Mouse (Mus musculus): ENCODE measurements around the gene Ppp5c. TPM values are rescaled to one million over a fixed set of nuclear protein-coding genes. Genes with fewer than 3 reads are reported as not detected.

Ppp5c gene
- polyA plus RNA-seq, 1 experiment = 212 TPM

- no peaks in the 10 kb centered on the region for H3K27me3 ChIP-seq (ENCODE audit: control insufficient read depth, insufficient read depth, low read length)
- no peaks in the 10 kb centered on the region for H3K4me1 ChIP-seq (ENCODE audit: control insufficient read depth, insufficient read depth, insufficient read length)
- no peak overlapping the region for H3K4me3 ChIP-seq (ENCODE audit: extremely low read depth, insufficient read depth, insufficient read length)
- WGBS = 62% methylated on average over 6 of the region's 6 CpGs
- TF ChIP-seq POLR2A (IDR thresholded peaks at IDR 0.05; ENCODE audit: low read depth, low read length) (no peak), CTCF (IDR thresholded peaks at IDR 0.05; ENCODE audit: extremely low read depth, insufficient read depth, insufficient read length, insufficient replicate concordance) (no peak)
- DNase-seq (ENCODE audit: low read depth in 1 of 2, low spot score in 2 of 2) = no peak
- no peak overlapping the region for H3K27ac ChIP-seq (ENCODE audit: insufficient read depth, low read length)
- H3K36me3 ChIP-seq (ENCODE audit: control insufficient read depth, insufficient read depth, low read length) = no peaks in the 10 kb centered on the region
Measured at GRCm38 (mm10) chr7:16974018-16974417, 53.7 kb downstream of the Ppp5c start.

- TF ChIP-seq POLR2A (IDR thresholded peaks at IDR 0.05; ENCODE audit: low read depth, low read length) (no peak), CTCF (IDR thresholded peaks at IDR 0.05; ENCODE audit: extremely low read depth, insufficient read depth, insufficient read length, insufficient replicate concordance) (no peak)
- DNase-seq (ENCODE audit: low read depth in 1 of 2, low spot score in 2 of 2) = no peak
- H3K4me3 ChIP-seq (ENCODE audit: extremely low read depth, insufficient read depth, insufficient read length) = no peak overlapping the region
- H3K36me3 ChIP-seq (ENCODE audit: control insufficient read depth, insufficient read depth, low read length) = no peaks in the 10 kb centered on the region
- 35% methylated on average over 3 of the region's 3 CpGs for WGBS
- H3K27me3 ChIP-seq (ENCODE audit: control insufficient read depth, insufficient read depth, low read length) = no peaks in the 10 kb centered on the region
- H3K27ac ChIP-seq (ENCODE audit: insufficient read depth, low read length) = no peak overlapping the region
- no peaks in the 10 kb centered on the region for H3K4me1 ChIP-seq (ENCODE audit: control insufficient read depth, insufficient read depth, insufficient read length)
Measured at GRCm38 (mm10) chr7:16971160-16971559, 56.6 kb downstream of the Ppp5c start.

- H3K27ac ChIP-seq (ENCODE audit: insufficient read depth, low read length) = no peak overlapping the region
Measured at GRCm38 (mm10) chr7:16968414-16968813, 59.3 kb downstream of the Ppp5c start.

GRCm38 (mm10) chr7:16961678-16962077, 66.0 kb downstream of the Ppp5c start:
- Histone ChIP-seq H3K36me3 (ENCODE audit: control insufficient read depth, insufficient read depth, low read length) (no peaks in the 10 kb centered on the region), H3K4me1 (ENCODE audit: control insufficient read depth, insufficient read depth, insufficient read length) (no peaks in the 10 kb centered on the region), H3K27me3 (ENCODE audit: control insufficient read depth, insufficient read depth, low read length) (no peaks in the 10 kb centered on the region), H3K4me3 (ENCODE audit: extremely low read depth, insufficient read depth, insufficient read length) (no peak overlapping the region), H3K27ac (ENCODE audit: insufficient read depth, low read length) (no peak overlapping the region)
- no peak for DNase-seq (ENCODE audit: low read depth in 1 of 2, low spot score in 2 of 2)
- WGBS = 71% methylated on average over 5 of the region's 5 CpGs
- no peak for TF ChIP-seq CTCF (IDR thresholded peaks at IDR 0.05; ENCODE audit: extremely low read depth, insufficient read depth, insufficient read length, insufficient replicate concordance)
- no peak for TF ChIP-seq POLR2A (IDR thresholded peaks at IDR 0.05; ENCODE audit: low read depth, low read length)

More at GRCm38 (mm10) chr7:16968414-16968813, 59.3 kb downstream of the Ppp5c start:
- H3K4me1 ChIP-seq (ENCODE audit: control insufficient read depth, insufficient read depth, insufficient read length) = no peaks in the 10 kb centered on the region
- no peaks in the 10 kb centered on the region for H3K36me3 ChIP-seq (ENCODE audit: control insufficient read depth, insufficient read depth, low read length)
- no peak overlapping the region for H3K4me3 ChIP-seq (ENCODE audit: extremely low read depth, insufficient read depth, insufficient read length)
- no peaks in the 10 kb centered on the region for H3K27me3 ChIP-seq (ENCODE audit: control insufficient read depth, insufficient read depth, low read length)
- no peak for DNase-seq (ENCODE audit: low read depth in 1 of 2, low spot score in 2 of 2)
- WGBS = 87% methylated on average over 6 of the region's 6 CpGs
- TF ChIP-seq POLR2A (IDR thresholded peaks at IDR 0.05; ENCODE audit: low read depth, low read length) = no peak

GRCm38 (mm10) chr7:16959539-16960187, 68.1 kb downstream of the Ppp5c start, which contains the start of gene Pnmal1:
Pnmal1 (plus strand) TSS chr7:16959679.
- H3K4me3 ChIP-seq (ENCODE audit: extremely low read depth, insufficient read depth, insufficient read length) = no peak within 1 kb of the TSS
- WGBS = 65% methylated on average over 17 of the region's 17 CpGs
- no peak for TF ChIP-seq CTCF (IDR thresholded peaks at IDR 0.05; ENCODE audit: extremely low read depth, insufficient read depth, insufficient read length, insufficient replicate concordance)
- TF ChIP-seq POLR2A (IDR thresholded peaks at IDR 0.05; ENCODE audit: low read depth, low read length) = no peak
- no peaks in the 10 kb centered on the region for H3K36me3 ChIP-seq (ENCODE audit: control insufficient read depth, insufficient read depth, low read length)
- no peak within 1 kb of the TSS for H3K27ac ChIP-seq (ENCODE audit: insufficient read depth, low read length)
- no peak for DNase-seq (ENCODE audit: low read depth in 1 of 2, low spot score in 2 of 2)
- no peaks in the 10 kb centered on the region for H3K4me1 ChIP-seq (ENCODE audit: control insufficient read depth, insufficient read depth, insufficient read length)
- no peaks in the 10 kb centered on the region for H3K27me3 ChIP-seq (ENCODE audit: control insufficient read depth, insufficient read depth, low read length)

DNA sequence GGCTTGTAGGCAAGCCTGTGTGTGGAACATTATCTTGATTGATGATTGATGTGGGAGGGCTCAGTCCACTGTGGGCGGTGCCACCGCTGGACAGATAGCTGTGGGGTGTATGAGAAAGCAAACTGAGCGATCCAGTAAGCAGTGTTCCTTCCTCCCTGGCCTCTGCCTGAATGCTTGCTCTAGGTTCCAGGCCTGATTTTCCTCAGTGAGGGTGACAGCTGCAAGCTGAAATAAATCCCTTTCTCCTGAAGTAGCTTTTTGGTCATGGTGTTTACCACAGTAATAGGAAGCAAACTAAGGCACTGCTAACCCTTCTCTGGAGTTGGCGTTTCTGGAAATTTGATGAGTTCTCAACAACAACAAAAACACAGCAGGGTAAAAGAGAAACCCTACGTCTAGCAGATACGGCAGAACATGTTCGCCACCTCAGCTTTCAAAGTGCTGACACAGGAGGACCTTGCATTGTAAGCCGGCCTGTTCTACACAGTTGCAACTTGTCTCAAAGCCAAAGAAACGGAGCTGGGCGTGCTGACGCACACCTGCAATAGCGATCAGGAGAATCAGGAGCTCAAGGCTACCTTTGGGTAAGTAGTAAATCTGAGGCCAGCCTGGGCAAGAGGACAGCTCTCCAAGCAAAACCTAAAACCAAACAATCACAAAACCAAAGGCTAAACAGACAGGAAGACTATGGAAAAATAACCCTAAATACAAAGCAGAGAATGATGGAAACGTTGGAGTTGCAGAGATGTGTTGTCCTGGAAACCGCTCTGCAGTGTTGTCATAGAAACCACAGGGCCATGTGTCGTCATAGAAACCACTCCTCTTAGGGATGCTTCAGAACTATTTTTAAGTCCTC, 71.1 kb downstream of the Ppp5c start:
- WGBS = 82% methylated on average over 15 of the region's 15 CpGs
- no peaks in the 10 kb centered on the region for H3K36me3 ChIP-seq (ENCODE audit: control insufficient read depth, insufficient read depth, low read length)

GRCm38 (mm10) chr7:16955712-16956111, 72.0 kb downstream of the Ppp5c start:
- H3K4me3 ChIP-seq (ENCODE audit: extremely low read depth, insufficient read depth, insufficient read length) = no peak overlapping the region
- no peaks in the 10 kb centered on the region for H3K4me1 ChIP-seq (ENCODE audit: control insufficient read depth, insufficient read depth, insufficient read length)
- TF ChIP-seq CTCF (IDR thresholded peaks at IDR 0.05; ENCODE audit: extremely low read depth, insufficient read depth, insufficient read length, insufficient replicate concordance) = no peak
- no peak for TF ChIP-seq POLR2A (IDR thresholded peaks at IDR 0.05; ENCODE audit: low read depth, low read length)
- H3K27ac ChIP-seq (ENCODE audit: insufficient read depth, low read length) = no peak overlapping the region
- WGBS = 69% methylated on average over 4 of the region's 4 CpGs
- H3K27me3 ChIP-seq (ENCODE audit: control insufficient read depth, insufficient read depth, low read length) = no peaks in the 10 kb centered on the region
- H3K36me3 ChIP-seq (ENCODE audit: control insufficient read depth, insufficient read depth, low read length) = no peaks in the 10 kb centered on the region
- DNase-seq (ENCODE audit: low read depth in 1 of 2, low spot score in 2 of 2) = no peak

More for the DNA sequence above, 71.1 kb downstream of the Ppp5c start:
- TF ChIP-seq POLR2A (IDR thresholded peaks at IDR 0.05; ENCODE audit: low read depth, low read length) (no peak), CTCF (IDR thresholded peaks at IDR 0.05; ENCODE audit: extremely low read depth, insufficient read depth, insufficient read length, insufficient replicate concordance) (no peak)
- no peaks in the 10 kb centered on the region for H3K27me3 ChIP-seq (ENCODE audit: control insufficient read depth, insufficient read depth, low read length)
- H3K27ac ChIP-seq (ENCODE audit: insufficient read depth, low read length) = no peak overlapping the region
- H3K4me1 ChIP-seq (ENCODE audit: control insufficient read depth, insufficient read depth, insufficient read length) = no peaks in the 10 kb centered on the region
- H3K4me3 ChIP-seq (ENCODE audit: extremely low read depth, insufficient read depth, insufficient read length) = no peak overlapping the region
- DNase-seq (ENCODE audit: low read depth in 1 of 2, low spot score in 2 of 2) = no peak

Other genes starting within 250 kb of the Ppp5c start
- 152 and 243 TPM in 2 replicates for gene Slc1a5, start 246.6 kb downstream of the Ppp5c start, polyA plus RNA-seq (2012; rRNA removed)
- 121 and 148 TPM in 2 replicates for gene Strn4, start 212.0 kb downstream of the Ppp5c start, polyA plus RNA-seq (2012; rRNA removed)
- 28.6 and 36.1 TPM in 2 replicates for gene Fkrp, start 211.2 kb downstream of the Ppp5c start, polyA plus RNA-seq (2012; rRNA removed)
- 183 and 205 TPM in 2 replicates for gene Prkd2, start 185.0 kb downstream of the Ppp5c start, polyA plus RNA-seq (2012; rRNA removed)
- 9.2 and 18.1 TPM in 2 replicates for gene Dact3, start 152.6 kb downstream of the Ppp5c start, polyA plus RNA-seq (2012; rRNA removed)
- 7.9 and 8.6 TPM in 2 replicates for gene Gng8, start 136.1 kb downstream of the Ppp5c start, polyA plus RNA-seq (2012; rRNA removed)
- gene Ptgir, start 121.4 kb downstream of the Ppp5c start, polyA plus RNA-seq (2012; rRNA removed) = 9.2 and 14.9 TPM in 2 replicates
- gene Calm3, start 103.8 kb downstream of the Ppp5c start, polyA plus RNA-seq (2012; rRNA removed) = 166 and 198 TPM in 2 replicates
- gene Pnmal2, start 83.2 kb downstream of the Ppp5c start, polyA plus RNA-seq (2012; rRNA removed) = 1.3 and 2.0 TPM in 2 replicates
- not detected in 2 replicates for gene Pnmal1, start 68.2 kb downstream of the Ppp5c start, polyA plus RNA-seq (2012; rRNA removed)
- gene Gm42372, start 44.8 kb downstream of the Ppp5c start, polyA plus RNA-seq (2012; rRNA removed) = 0.40 and 0.42 TPM in 2 replicates
- gene Ccdc8, start 35.2 kb downstream of the Ppp5c start, polyA plus RNA-seq (2012; rRNA removed) = 2.0 and 2.2 TPM in 2 replicates
- gene Hif3a, start 34.5 kb upstream of the Ppp5c start, polyA plus RNA-seq (2012; rRNA removed) = 1.2 and 1.9 TPM in 2 replicates
- not detected in 2 replicates for gene Psg16, start 46.1 kb upstream of the Ppp5c start, polyA plus RNA-seq (2012; rRNA removed)
- gene Ceacam3, start 122.4 kb upstream of the Ppp5c start, polyA plus RNA-seq (2012; rRNA removed) = not detected in 2 replicates
- gene Psg29, start 175.6 kb upstream of the Ppp5c start, polyA plus RNA-seq (2012; rRNA removed) = not detected in 2 replicates